Mouse (Mus musculus): Measurements from ENCODE around the gene Trim69. TPM values are rescaled to one million over a fixed set of nuclear protein-coding genes. Genes with fewer than 3 reads are reported as not detected.

The Trim69 gene
- not detected in 2 replicates for polyA plus RNA-seq (2015; fragmentation: Nextera tagmentation; extraction: Ambion mirVana)

DNA sequence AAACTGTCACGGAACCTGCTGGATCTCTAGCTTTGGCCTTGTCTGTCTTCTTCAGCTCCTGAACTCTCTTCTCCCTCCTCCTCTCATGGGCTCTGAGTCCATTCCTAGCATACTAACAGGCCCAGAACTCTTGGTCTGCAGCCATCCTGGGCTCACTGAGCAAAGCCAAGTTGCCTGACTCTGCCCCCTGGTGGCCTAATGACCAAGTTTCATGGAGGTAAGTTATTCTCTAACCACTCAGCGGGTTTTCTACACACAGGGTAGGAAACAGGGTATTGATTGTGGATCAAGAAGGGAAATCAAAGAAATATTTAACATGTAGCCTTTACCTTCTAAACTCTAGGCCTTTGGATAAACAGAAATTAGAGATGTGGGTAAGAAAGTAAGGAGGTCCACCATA is at the start of gene Trim69:
Gene Trim69, plus strand, starts transcription at position 21 of the 400 bp plus-strand sequence.
- 42% methylated on average over 2 of the region's 2 CpGs for WGBS
- no peak within 1 kb of the TSS for H3K27ac ChIP-seq
- TF ChIP-seq CTCF (IDR thresholded peaks at IDR 0.05; ENCODE audit: low read depth) = peak; percentile 93

DNA sequence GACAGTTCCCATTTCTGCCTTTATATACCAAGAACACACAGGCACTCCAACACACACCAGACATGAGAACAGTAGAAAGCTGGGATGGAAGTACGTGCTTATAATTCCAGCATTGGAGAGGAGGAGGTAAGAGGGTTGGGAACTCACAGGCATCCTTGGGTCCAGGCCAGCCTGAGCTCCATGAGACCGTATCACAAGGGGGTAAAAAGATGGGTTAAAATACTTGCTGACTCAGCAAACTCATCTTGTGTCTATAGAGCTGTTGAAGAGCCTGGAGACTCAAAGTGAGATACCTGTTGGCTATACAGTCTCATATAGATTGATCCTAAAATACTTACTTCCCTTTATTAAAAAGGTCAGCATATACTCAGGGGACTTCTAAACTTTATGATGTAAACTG is 43.6 kb upstream of the Trim69 start:
- no peaks in the 10 kb centered on the region for H3K27me3 ChIP-seq (ENCODE audit: insufficient read depth, low read length)
- H3K4me3 ChIP-seq (replicated peaks; ENCODE audit: low read depth, low read length) = no peak overlapping the region
- no peak overlapping the region for H3K27ac ChIP-seq
- 90% methylated on average over 2 of the region's 2 CpGs for WGBS
- H3K36me3 ChIP-seq (ENCODE audit: insufficient read depth, low read length) = peaks cover 15% of the 10 kb centered on the region; the same call in 1 of the 2 replicates
- H3K4me1 ChIP-seq (replicated peaks; ENCODE audit: insufficient read depth, low read length) = no peaks in the 10 kb centered on the region
- H3K4me2 ChIP-seq (ENCODE audit: low read length) = no peak overlapping the region
- DNase-seq (ENCODE audit: low spot score) (no peak), ATAC-seq (replicated peaks; ENCODE audit: low FRiP score, low read depth) (no peak)
- H3K9ac ChIP-seq (ENCODE audit: low read depth, low read length) = no peak overlapping the region
- H3K9me3 ChIP-seq (replicated peaks; ENCODE audit: low read length) = no peaks in the 10 kb centered on the region
- no peak for TF ChIP-seq CTCF (IDR thresholded peaks at IDR 0.05; ENCODE audit: low read depth)

More for the DNA sequence above, at the start of gene Trim69:
- Histone ChIP-seq H3K4me3 (replicated peaks; ENCODE audit: low read depth, low read length) (no peak within 1 kb of the TSS), H3K27me3 (ENCODE audit: insufficient read depth, low read length) (no peaks in the 10 kb centered on the region), H3K4me1 (replicated peaks; ENCODE audit: insufficient read depth, low read length) (no peaks in the 10 kb centered on the region), H3K9ac (ENCODE audit: low read depth, low read length) (no peak within 1 kb of the TSS), H3K9me3 (replicated peaks; ENCODE audit: low read length) (no peaks in the 10 kb centered on the region), H3K36me3 (ENCODE audit: insufficient read depth, low read length) (no peaks in the 10 kb centered on the region), H3K4me2 (ENCODE audit: low read length) (no peak within 1 kb of the TSS)
- ATAC-seq (replicated peaks; ENCODE audit: low FRiP score, low read depth) (peak; percentile 63; the same call in 1 of the 2 replicates), DNase-seq (ENCODE audit: low spot score) (peak; percentile 88)

DNA sequence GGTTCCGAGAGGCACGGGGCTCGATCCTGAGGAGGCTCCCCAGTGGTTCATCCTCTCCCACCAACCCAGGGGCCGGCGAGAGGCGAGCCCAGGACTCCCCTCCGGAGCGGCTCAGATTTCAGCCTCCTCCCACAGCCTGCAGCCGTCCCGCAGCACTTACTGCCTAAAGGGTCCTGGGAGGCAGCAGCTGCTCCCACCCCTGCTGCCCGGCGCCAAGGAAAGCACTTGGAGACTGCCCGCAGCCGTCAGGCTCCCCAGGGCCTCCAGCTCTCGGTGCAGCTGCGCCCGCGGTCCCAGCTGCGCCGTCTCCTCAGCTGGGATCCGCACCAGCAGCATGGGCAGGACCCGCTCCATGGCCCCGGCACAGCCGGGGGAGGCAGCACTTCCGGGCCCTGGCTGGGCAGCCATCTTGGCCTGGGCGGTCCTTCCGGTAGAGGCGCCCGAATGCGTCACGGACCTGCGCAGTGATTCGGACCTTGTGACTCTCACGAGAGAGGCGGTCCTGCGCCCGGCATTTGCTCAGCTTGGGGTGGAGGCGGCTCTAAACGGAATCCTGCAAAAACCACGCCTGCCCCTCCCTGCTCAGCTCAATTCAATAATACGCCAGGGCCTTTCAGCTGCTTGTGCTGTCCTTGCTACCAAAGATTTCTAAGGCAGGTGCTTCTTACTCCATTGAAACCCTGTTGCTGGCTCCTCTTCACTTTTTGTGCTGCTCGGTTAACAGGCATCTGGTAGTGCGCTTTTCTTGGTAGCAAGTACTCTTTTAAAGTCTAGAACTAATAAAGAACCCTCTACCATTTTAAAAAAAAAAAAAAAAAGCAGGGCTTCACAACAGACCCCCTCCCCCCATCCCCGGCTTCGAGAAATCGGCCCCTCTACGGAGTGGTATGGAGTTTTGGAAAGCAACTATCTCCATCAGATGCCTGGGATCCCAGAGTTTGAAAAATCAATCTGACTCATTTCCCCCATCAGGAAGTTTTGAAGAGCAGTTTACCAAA is 42.2 kb upstream of the Trim69 start, which contains the start of gene Spg11:
Gene Spg11, minus strand, starts transcription at position 426 of the 998 bp plus-strand sequence.
- TF ChIP-seq CTCF (IDR thresholded peaks at IDR 0.05; ENCODE audit: low read depth) = no peak
- DNase-seq (ENCODE audit: low spot score) (peak; percentile 99), ATAC-seq (replicated peaks; ENCODE audit: low FRiP score, low read depth) (peak; percentile 99)
- under 1% methylated on average over 47 of the region's 47 CpGs for WGBS
- H3K9ac ChIP-seq (ENCODE audit: low read depth, low read length) = peak within 1 kb of the TSS; percentile 92
- H3K4me1 ChIP-seq (replicated peaks; ENCODE audit: insufficient read depth, low read length) = no peaks in the 10 kb centered on the region
- peak within 1 kb of the TSS; percentile 84 for H3K4me3 ChIP-seq (replicated peaks; ENCODE audit: low read depth, low read length)
- H3K27me3 ChIP-seq (ENCODE audit: insufficient read depth, low read length) = no peaks in the 10 kb centered on the region
- H3K9me3 ChIP-seq (replicated peaks; ENCODE audit: low read length) = no peaks in the 10 kb centered on the region
- peaks cover 11% of the 10 kb centered on the region; the same call in 1 of the 2 replicates for H3K36me3 ChIP-seq (ENCODE audit: insufficient read depth, low read length)
- H3K4me2 ChIP-seq (ENCODE audit: low read length) = peak within 1 kb of the TSS; percentile 55
- H3K27ac ChIP-seq = peak within 1 kb of the TSS; percentile 98

DNA sequence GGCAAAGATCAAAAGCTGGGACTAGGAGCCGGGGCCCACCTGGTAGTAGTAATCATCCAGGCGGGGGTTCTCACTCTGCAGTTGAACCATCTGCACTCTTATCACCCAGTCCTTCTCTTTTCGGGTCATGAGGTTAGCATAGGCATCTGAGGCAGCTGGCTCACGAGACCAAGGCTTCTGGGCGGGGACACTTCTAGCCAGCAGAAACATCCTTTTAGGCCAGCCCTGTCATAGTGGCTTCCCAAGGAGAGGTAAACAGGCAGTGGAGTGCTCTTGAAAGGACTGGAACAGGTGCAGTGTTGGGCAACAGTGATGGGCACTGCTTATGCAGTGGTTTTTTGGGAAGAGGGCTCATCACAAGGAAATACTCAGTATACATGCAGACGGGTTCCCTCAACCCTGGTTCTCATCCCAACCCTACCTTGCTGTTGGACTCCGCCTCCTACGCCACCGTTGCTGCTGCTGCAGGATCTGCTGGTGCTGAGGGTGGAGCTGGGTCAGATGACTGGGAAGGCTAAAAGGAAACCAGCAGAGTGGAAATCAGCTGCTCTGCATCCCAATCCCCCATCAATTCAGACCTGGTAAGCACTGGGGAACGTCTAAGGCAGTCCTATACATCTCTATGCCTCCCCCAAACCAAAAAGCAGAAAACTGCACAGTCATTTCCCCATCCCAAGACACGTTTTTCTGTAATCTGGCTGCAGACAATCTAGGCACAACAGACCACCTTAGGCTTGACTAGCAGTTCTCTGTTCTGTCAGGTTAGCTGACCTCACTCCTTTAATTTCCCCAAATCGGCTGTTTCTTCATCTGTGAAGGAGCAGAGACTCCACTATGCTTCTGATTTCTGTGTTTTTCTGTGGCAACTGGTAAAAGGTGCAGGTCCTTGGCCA is 34.6 kb upstream of the Trim69 start:
- H3K9ac ChIP-seq (ENCODE audit: low read depth, low read length) = no peak overlapping the region
- WGBS = 51% methylated on average over 12 of the region's 12 CpGs
- H3K4me2 ChIP-seq (ENCODE audit: low read length) = no peak overlapping the region
- no peak for ATAC-seq (replicated peaks; ENCODE audit: low FRiP score, low read depth)
- H3K36me3 ChIP-seq (ENCODE audit: insufficient read depth, low read length) = no peaks in the 10 kb centered on the region
- H3K9me3 ChIP-seq (replicated peaks; ENCODE audit: low read length) = no peaks in the 10 kb centered on the region
- H3K27me3 ChIP-seq (ENCODE audit: insufficient read depth, low read length) = no peaks in the 10 kb centered on the region
- no peak for DNase-seq (ENCODE audit: low spot score)
- TF ChIP-seq CTCF (IDR thresholded peaks at IDR 0.05; ENCODE audit: low read depth) = no peak
- H3K4me3 ChIP-seq (replicated peaks; ENCODE audit: low read depth, low read length) = no peak overlapping the region
- no peaks in the 10 kb centered on the region for H3K4me1 ChIP-seq (replicated peaks; ENCODE audit: insufficient read depth, low read length)
- no peak overlapping the region for H3K27ac ChIP-seq

DNA sequence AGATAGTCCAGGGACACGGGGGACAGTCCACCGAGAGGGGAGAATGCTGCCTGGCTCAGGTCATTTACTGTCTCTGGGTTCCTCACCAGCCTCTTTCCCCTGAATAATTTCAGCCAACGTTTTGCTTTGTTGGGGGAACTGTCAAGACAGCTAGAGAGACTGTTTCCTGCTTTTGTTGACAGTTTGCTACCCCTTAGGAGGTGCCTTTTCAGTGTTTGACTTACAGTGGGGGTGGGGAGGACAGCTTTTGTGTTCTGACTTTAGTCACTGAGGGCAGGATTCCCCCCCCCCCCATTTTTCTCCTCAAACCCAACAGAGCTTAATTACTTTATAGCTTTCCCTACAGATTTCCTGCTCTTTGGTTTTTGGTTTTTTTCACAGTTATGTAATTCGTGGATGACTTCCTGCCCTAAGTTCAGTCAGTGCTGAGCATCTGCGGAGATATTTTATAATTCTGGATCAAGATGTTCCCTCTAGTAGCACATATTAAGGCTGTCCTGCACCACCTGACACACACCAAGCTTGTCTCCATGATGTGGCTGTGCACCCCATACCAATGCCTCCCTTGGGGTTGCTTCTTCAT is 33.6 kb upstream of the Trim69 start:
- 38% methylated on average over 5 of the region's 5 CpGs for WGBS
- ATAC-seq (replicated peaks; ENCODE audit: low FRiP score, low read depth) = no peak
- H3K4me2 ChIP-seq (ENCODE audit: low read length) = no peak overlapping the region

More for the DNA sequence above, 33.6 kb upstream of the Trim69 start:
- Histone ChIP-seq H3K4me3 (replicated peaks; ENCODE audit: low read depth, low read length) (no peak overlapping the region), H3K36me3 (ENCODE audit: insufficient read depth, low read length) (no peaks in the 10 kb centered on the region), H3K9ac (ENCODE audit: low read depth, low read length) (no peak overlapping the region), H3K4me1 (replicated peaks; ENCODE audit: insufficient read depth, low read length) (no peaks in the 10 kb centered on the region), H3K27me3 (ENCODE audit: insufficient read depth, low read length) (no peaks in the 10 kb centered on the region), H3K9me3 (replicated peaks; ENCODE audit: low read length) (no peaks in the 10 kb centered on the region), H3K27ac (no peak overlapping the region)
- no peak for DNase-seq (ENCODE audit: low spot score)
- no peak for TF ChIP-seq CTCF (IDR thresholded peaks at IDR 0.05; ENCODE audit: low read depth)

Measured in kidney, postnatal 0 days (tissue).